Mouse (Mus musculus): ENCODE results near the gene Plxdc1.
A peak's percentile ranks its signal among the peaks of the same experiment; 100 is the strongest.

The Plxdc1 gene

DNA sequence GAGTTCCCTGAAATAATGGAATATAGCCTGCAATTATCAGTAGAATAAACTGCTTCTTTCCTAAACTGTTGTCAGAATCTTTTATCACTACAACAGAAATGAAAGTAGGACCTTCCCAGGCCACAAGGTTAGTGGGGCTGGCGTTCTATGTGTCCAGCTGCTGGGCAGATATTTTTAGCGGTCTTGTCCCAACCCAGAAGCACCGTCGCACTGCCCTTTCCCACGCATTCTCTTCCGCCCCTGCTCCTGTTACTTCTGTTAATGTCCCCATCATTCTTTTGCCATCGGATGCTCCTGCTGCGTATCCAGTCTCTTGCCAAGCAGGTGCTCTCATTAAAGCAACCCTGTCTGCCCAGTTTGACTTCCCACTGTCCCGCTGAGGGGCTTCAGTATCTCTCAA lies 79.3 kb downstream of the Plxdc1 start:
- DNase-seq = no peak

DNA sequence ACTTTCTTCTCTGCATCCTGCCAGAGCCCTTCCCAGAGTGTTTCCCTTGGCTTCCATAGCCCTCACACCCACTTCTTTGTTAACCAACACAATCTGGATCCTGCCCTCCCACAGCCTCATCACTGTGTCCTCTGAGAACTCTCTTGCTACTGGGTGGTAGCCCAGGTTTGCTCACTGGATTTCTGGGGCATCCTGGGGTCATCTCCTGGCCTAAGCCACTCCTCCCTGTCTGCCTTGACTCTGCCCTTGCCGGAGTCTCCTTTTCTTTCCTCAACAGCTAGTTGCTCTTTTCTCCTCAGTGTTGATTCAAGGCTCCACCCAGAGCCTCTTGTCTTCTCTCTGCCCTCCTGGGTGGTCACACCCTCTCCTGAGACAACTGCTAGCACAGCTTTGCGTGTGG lies 80.3 kb downstream of the Plxdc1 start:
- DNase-seq = no peak

DNA sequence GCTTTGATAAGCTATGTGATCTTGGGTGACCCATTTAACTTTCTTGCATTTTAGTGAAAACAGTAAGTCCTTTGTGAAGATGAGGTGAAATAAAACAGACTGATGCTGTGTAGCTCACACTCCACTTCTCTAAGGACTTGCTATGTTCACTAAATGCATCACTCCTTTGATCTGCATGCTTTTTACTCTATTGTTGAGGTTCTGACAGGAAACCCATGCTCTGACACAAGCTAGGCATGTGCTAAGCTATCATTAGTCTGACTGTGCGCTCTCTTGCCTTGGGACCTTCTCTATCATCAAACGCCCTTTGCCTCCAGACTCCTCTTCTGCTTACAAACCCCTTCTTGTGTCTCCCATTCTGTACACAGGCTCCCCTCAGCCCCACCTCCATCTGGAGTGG lies 80.7 kb downstream of the Plxdc1 start:
- no peak for DNase-seq

DNA sequence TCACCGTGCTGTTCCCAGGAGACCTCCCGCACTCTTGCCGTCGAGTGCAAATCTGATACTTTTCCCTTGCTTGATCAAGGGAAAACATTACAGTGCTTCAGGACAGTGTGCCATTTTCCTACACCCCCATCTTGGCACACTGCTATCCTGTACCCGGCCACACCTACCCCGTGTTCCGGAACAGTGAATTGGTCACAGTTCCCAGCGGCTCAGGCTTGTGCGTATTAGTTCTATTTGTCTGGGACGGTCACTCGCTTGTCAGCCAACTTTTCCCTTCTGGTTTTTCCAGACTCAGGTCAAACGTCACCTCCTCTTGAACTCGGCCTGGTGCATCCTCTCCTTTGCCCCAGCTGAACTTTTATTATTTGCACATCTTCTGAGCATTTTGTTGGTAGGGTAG lies 81.4 kb downstream of the Plxdc1 start:
- no peak for DNase-seq

DNA sequence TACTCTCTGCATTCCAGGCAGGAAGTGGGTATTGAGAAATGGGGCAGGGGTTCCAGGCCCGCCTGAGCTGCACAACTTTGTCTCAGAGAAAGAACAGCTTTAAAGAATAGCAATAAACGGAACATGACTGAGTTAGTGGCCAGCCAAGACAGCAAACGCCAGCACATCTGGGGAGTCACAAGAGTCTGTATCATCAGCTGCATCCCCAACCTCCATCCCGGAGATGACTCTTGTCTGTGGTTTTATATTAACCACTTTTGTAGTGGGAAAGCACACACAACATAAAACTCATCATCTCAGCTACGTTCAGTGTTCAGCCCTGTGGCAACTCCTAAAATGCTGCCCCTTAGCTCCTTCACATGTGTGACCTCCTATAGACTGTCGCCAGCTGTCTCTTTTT lies 84.4 kb downstream of the Plxdc1 start:
- DNase-seq = no peak

DNA sequence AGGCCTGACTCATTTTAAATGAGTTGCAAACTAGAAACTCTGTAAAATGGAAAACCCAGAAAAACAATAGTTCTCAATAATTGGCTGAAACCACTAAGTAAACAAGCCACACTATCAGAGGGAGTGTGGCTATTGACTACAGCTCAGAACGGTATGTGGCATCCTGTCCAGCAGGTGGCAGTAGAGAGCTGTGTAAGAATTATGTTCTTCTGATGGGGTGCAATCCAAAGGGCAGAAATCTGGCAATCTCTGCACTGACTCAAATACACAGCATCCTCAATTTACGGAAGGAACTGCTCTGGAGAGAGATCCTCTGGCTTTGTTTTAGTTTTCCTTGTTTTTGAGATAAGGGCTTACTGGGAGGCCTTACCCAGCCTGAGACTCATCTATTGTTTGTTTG lies 86.4 kb downstream of the Plxdc1 start:
- peak; percentile 79 for DNase-seq

DNA sequence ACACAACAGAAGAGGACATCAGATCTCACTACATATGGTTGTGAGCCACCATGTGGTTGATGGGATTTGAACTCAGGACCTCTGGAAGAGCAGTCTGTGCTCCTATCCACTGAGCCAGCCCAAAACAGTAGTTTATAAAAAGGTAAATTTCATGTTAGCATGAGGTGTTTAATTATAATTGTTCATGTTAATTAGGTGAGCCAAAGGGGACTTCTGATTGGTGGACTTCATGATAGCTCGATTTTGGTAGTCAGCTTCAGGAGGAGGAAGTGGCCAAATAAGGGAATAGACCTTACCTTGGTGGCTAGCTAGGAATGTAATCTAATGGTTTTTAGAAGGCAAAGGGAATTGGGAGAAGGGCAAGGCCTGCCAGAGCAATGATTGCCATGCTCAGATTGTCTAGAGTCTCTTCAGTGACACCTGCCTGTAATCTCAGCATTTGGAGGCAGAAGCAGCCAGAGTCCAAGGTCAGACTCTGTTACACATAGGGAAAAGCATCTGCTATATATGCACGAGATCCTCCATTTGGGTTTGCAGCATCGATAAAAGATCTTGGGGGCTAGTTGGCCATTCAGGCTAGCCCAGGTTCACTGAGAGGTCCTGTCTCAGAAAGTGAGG lies 88.6 kb downstream of the Plxdc1 start:
- no peak for DNase-seq

DNA sequence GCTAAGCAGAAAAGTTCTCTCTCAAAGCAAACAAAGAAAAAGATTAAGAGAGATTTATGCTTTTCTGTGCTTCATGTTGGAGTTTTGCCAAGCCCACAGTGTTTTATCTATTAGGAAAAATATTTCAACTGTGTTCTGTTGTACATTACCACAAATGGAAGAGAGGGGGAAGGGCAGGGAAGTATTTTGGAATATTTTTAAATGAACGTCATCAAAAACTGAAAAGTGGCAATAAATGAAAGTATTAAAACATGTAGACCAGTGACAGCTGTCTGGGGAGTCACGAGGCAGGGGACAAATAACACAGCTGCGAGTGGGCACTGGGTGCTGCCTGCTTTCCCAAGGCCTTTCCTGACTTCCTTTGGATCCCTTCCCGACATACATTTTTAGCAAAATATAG lies 89.6 kb downstream of the Plxdc1 start:
- DNase-seq = no peak

DNA sequence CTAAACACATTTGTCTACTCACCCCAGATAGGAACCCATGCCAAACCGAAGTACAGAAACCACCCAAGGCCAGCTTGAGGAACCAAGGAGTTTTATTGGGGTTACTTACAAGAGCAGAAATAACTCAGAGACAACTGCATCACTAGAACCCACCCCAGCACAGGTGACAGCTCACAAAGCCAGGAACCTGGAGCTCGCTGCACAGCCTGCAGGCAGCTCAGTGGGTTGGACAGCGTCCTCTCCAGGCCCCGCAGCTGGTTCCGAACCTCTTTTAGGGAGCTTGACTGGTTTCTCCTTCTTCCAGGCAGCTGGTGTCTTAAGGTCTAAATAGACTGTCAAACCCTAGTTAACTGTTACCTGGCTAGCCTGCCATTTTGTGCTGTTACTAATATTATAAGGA lies 94.4 kb downstream of the Plxdc1 start:
- DNase-seq = no peak

DNA sequence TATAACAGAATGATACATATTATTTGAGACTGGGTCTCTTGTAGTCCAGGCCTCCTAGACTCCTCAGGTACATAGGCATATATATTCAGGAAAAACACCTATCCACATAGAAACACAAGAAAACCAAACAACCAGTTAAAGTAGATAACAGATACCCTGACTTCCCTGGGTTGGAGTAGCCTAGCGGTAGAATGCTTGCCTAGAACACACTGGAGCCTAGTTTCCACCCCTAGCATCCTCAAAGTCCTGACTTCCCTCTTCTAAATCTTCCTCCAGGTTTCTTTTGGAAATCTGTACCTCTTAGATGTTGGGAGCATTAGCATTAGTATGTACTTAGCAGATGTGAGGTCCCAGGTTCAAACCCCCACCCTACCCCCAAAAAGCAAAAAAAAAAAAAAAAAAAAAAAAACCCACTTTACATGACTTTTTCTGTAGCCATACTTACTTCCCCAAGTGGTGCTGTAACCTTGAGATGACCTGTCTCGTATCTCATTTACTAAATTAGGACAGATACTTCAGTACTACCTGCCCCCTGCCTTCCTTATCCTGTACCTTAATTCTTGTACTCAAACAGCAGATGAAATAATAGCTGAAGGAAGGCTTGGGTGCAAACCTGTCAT lies 100.8 kb downstream of the Plxdc1 start:
- no peak for DNase-seq

DNA sequence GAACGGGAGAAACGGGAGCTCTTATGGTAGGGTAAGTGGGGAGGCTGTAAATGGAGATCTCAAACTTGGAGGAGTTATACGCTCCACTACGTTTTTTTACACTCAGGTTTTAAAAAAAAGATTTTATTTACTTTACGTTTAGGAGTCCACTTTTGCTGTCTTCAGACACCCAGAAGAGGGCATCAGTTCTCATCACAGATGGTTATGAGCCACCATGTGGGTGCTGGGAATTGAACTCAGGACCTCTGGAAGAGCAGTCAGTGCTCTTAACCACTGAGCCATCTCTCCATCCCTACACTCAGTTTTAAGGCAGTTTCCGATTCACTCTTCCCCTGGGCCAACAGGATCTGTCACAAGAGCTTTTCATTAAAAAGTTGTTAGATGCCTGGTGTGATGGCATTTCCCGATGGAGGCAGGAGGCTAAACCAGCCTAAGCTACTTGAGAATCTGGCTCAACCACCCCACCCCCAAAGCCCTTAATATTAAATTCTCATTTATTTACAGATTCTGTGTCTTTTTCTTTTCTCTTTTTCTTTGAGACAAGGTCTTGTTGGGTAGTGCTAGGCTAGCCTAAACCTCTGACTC lies 101.6 kb downstream of the Plxdc1 start:
- no peak for DNase-seq

DNA sequence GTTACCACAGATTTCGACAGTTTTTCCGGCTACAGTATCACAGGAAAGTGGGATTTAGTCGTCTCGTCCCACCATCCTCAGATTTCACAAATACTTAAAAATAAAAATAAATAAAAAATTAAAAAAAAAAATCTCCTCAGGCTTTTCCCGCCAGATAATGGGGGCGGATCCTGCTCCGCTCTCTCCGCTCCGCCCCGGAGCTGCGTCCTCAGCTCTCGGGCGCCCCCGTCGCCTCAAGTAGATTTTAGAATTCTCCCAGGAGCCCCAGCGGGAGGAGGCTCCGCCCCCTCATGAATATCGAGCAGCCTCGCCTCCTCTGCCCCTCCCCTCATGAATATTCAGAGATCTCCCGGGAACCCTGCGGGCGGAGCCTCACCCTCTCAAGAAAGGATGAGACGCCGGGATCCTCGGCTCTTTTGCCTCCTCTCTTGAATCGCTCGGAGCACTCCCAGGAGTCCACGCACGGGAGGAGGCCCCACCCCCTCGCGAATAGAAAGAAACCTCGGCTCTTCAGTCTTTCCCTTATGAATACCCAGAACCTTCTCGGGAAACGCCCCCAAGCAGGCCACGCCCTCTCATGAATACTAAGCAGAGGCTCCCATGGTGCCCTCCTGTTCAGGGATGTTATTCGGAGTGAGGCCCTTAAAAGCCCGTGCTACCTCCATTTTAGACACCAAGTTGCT lies 102.2 kb downstream of the Plxdc1 start, which contains the start of gene Fbxo47:
Gene Fbxo47, minus strand, starts transcription at position 237 of the 683 bp plus-strand sequence.
- DNase-seq = peak; percentile 98

DNA sequence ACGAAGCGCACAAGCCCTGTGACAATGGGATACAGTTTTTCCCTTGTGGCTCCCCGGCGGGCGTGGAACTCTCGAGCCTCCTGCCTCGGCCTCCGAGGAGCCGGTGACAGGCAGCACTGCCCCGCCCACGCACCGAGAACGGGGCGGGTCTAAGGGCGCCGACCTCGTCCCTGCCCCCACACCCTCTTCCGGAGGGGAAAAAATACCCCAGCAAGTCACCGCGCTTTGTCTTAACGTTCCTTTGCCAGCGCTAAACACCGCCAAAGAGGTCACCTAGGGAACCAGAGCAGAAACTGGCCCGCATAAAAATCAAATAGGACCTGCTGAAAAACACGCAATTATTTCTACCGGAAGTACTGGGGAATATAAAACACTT lies 102.7 kb downstream of the Plxdc1 start:
- DNase-seq = peak; percentile 81

DNA sequence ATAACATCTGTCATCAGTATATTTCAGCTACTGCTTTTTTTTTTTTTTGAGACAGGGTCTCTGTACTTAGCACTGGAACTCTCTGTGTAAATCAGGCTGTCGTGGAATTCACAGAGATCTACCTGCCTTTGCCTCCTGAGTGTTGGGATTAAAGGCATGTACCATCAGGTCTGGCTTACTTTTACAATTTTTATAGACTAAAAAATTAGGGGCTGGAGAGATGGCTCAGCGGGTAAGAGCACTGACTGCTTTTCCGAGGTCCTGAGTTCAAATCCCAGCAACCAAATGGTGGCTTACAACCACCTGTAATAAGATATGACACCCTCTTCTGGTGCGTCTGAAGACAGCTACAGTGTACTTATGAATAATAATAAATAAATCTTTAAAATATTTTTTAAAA lies 105.9 kb downstream of the Plxdc1 start:
- no peak for DNase-seq

DNA sequence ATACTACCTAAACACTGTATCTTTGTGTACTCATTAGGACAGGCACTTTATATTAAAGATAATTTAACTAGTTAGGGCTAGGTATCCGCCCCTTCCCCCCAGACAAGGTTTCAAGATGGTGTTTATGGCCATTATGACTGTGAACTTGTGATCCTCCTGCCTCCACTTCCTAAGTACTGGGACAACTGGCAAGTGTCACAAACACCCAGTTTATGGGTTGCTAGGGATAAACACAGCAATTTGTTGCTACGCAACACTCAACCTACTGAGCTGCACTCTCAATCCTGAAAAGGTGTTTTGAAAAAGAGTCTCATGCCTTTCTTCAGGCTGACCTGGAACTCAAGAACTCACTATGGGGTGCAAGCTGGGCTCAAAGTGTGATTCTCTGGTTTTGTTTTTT lies 108.9 kb downstream of the Plxdc1 start:
- DNase-seq = no peak

DNA sequence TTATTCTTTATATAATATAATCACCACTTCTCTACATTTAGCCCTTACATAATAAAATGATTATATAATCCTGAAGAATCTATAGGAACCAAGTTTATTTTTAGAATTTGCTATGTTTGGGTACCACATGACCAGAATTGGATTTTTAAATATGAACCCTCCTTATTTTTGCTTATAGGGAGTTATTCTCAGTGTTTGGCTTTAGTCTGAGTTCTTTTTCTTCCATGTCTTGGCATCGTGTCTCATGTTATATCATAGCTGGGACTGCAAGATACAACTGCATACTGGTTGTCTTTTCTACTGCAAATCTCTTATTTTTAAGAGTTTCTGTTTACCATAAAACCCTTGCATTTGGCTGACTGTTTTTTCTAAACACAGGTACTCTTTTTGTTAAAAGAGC lies 111.8 kb downstream of the Plxdc1 start:
- DNase-seq = no peak

Measured in cerebellum, adult 11-12 months (tissue).